Mouse (Mus musculus) Muller cell, postnatal 12 days (primary cell): ENCODE measurements at regions not wholly inside any gene's neighbourhood (a gene's known extent, or its start where the extent isn't known, plus 50 kb on each side); places are given as distances from the start of the nearest gene placed in this dataset.

Source experiments
- DNase-seq: peaks from one replicate; pipeline ENCODE4 v3.0.0-alpha.2; 2015; ENCODE audit errors: inconsistent ontology term

DNA sequence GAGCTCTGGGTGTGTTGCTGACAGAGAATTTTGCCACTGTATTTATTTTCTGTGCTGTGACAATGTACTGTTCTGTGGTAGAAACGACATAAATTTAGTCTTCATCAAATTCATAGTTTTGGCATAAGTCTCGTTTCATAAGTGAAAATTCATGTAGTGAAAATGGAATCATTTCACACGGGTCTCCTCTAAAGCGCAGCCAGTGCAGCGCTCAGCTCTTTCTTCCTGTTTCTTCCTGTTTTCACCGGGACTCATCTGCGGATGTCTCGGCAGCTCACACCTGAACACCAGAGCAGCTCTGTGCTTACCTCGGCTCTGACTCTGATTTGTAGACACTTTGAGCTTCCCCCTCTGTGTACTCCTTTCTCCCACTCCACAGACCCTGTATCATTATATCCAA lies 85.2 kb upstream of the Prkd1 start:
- DNase-seq = no peak

- DNase-seq = no peak
Measured at GRCm38 (mm10) chr12:50712615-50713014, 63.7 kb upstream of the Prkd1 start.

DNA sequence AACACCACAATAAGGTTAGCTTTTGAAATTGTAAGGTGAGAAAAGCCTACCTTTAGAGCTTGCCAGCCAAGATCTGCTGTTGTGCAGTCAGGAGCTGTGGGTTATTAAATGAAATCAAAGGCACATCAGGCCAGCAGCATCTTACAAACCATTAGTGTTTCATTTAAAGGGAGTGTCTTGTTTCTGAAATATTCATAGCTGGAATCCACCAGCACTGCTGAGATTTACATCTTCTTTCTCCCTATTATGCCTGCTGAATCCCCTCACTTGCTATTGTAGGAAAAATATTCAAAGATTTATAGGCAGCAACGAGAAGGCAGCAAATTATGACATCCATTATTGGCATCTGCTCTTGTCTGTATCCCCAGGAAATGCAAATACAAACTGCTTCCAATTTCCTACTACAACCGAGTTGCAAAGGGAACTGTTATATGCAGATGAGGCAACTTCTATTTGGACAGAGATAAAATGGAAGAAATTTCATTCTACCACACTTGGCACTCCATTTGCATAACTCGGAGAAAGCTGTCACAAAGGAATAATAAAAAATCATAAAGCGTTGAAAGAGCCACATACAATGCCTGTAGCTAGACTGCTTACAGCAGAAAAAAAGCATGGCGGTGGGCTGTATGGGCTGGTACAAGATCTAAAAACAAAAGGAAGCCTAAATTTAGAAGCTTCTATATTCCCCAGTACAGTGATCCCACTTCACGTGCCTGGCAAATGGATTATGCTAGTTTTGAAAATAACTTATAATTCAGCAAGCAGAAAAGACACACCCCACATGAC lies 60.3 kb upstream of the Prkd1 start:
- DNase-seq = no peak

GRCm38 (mm10) chr12:50698613-50699442 lies 49.9 kb upstream of the Prkd1 start:
- DNase-seq = peak; percentile 66
